21 mouse cellular contexts compared by ENCODE assay signal in genomic region chr10:16601225-16601595, GRCm38 (mm10).
DNase-seq lines count a peak whose midpoint lies in the region; ATAC-seq and TF ChIP-seq lines count a peak whose summit lies in the region.
"Had no signal": no experiment of that assay in that cellular context is flagged by ENCODE, and none has a peak within 500 bp of the region (broad histone marks: within the 10 kb centered on the region; RNA-seq: fewer than 3 reads in every experiment).

No protein-coding gene starts in this region.

- no peak overlapping the region for H3K4me2 ChIP-seq in stomach, embryonic 15.5 days
- H3K4me2 ChIP-seq in stomach, postnatal 0 days (replicated peaks; ENCODE audit: low read depth): no peak overlapping the region
- no peak overlapping the region for H3K4me2 ChIP-seq in liver, embryonic 15.5 days
- H3K4me2 ChIP-seq in hindbrain, embryonic 16.5 days (ENCODE audit: low read length): no peak overlapping the region
- no peak overlapping the region for H3K4me2 ChIP-seq in neural tube, embryonic 15.5 days
- H3K4me2 ChIP-seq: forebrain, embryonic 12.5 days; hindbrain, embryonic 14.5 days; limb, embryonic 12.5 days; lung, embryonic 14.5 days had no signal

- H3K36me3 ChIP-seq in stomach, embryonic 15.5 days: no peaks in the 10 kb centered on the region
- H3K36me3 ChIP-seq in stomach, postnatal 0 days (ENCODE audit: control insufficient read depth, insufficient read depth, low read length): no peaks in the 10 kb centered on the region
- no peaks in the 10 kb centered on the region for H3K36me3 ChIP-seq in liver, embryonic 15.5 days (replicated peaks)
- no peaks in the 10 kb centered on the region for H3K36me3 ChIP-seq in hindbrain, embryonic 16.5 days (ENCODE audit: control insufficient read depth, insufficient read depth, low read length)
- H3K36me3 ChIP-seq in neural tube, embryonic 15.5 days: no peaks in the 10 kb centered on the region
- H3K36me3 ChIP-seq: forebrain, embryonic 12.5 days; limb, embryonic 12.5 days had no signal

- TF ChIP-seq EP300 in stomach, postnatal 0 days (optimal IDR thresholded peaks at IDR 0.05): no peak

- TF ChIP-seq CTCF in stomach, postnatal 0 days (IDR thresholded peaks at IDR 0.05; ENCODE audit: low read depth): no peak

- WGBS in stomach, embryonic 15.5 days: 27% methylated on average over 1 of the region's 1 CpGs
- 33% methylated on average over 1 of the region's 1 CpGs for WGBS in stomach, postnatal 0 days
- WGBS in liver, embryonic 15.5 days (ENCODE audit: insufficient replicate concordance): 31% methylated on average over 1 of the region's 1 CpGs
- WGBS in hindbrain, embryonic 16.5 days: 69% methylated on average over 1 of the region's 1 CpGs
- 79% methylated on average over 1 of the region's 1 CpGs for WGBS in neural tube, embryonic 15.5 days

- DNase-seq in stomach, postnatal 0 days (ENCODE audit: low spot score): no peak
- DNase-seq: adrenal gland, postnatal 36 days; cerebellum, adult 18-20 months; cerebellum, postnatal 36 days; gastrocnemius, adult 2 months; heart, postnatal 36 days; kidney, adult 18-20 months; lung, embryonic 14.5 days; midbrain, embryonic 14.5 days; thymus, adult 2 months had no signal

- no peak overlapping the region for H3K9ac ChIP-seq in stomach, embryonic 15.5 days
- H3K9ac ChIP-seq in stomach, postnatal 0 days (ENCODE audit: low read length): no peak overlapping the region
- no peak overlapping the region for H3K9ac ChIP-seq in liver, embryonic 15.5 days
- no peak overlapping the region for H3K9ac ChIP-seq in hindbrain, embryonic 16.5 days (ENCODE audit: low read depth, low read length)
- H3K9ac ChIP-seq in neural tube, embryonic 15.5 days (replicated peaks): no peak overlapping the region
- H3K9ac ChIP-seq: forebrain, embryonic 12.5 days; hindbrain, embryonic 14.5 days; limb, embryonic 12.5 days; lung, embryonic 14.5 days had no signal

- peak; percentile 39; the same call in 1 of the 2 replicates for ATAC-seq in stomach, embryonic 15.5 days (ENCODE audit: insufficient read depth, low FRiP score, low read depth)
- ATAC-seq in stomach, postnatal 0 days (ENCODE audit: low FRiP score, low TSS enrichment): no peak
- ATAC-seq in erythroid progenitor cell, adult 5-6 weeks (replicated peaks; ENCODE audit: low FRiP score, poor library complexity, severe bottlenecking): peak; percentile 60
- ATAC-seq in liver, embryonic 15.5 days (ENCODE audit: insufficient read depth): peak; percentile 40
- ATAC-seq in hindbrain, embryonic 16.5 days: no peak
- ATAC-seq in neural tube, embryonic 15.5 days (ENCODE audit: low FRiP score): no peak
- ATAC-seq in monocyte, adult 5-6 weeks (replicated peaks; ENCODE audit: insufficient number of reproducible peaks, low FRiP score, low TSS enrichment, poor library complexity, severe bottlenecking): no peak

- H3K9me3 ChIP-seq in stomach, embryonic 15.5 days: no peaks in the 10 kb centered on the region
- no peaks in the 10 kb centered on the region for H3K9me3 ChIP-seq in stomach, postnatal 0 days (ENCODE audit: control insufficient read depth, low read length)
- no peaks in the 10 kb centered on the region for H3K9me3 ChIP-seq in liver, embryonic 15.5 days (replicated peaks)
- no peaks in the 10 kb centered on the region for H3K9me3 ChIP-seq in hindbrain, embryonic 16.5 days (ENCODE audit: control insufficient read depth, low read length)
- H3K9me3 ChIP-seq in neural tube, embryonic 15.5 days (replicated peaks): no peaks in the 10 kb centered on the region
- H3K9me3 ChIP-seq: forebrain, embryonic 12.5 days; limb, embryonic 12.5 days had no signal

- H3K4me3 ChIP-seq in stomach, embryonic 15.5 days (replicated peaks): no peak overlapping the region
- H3K4me3 ChIP-seq in stomach, postnatal 0 days (ENCODE audit: low read depth, low read length): no peak overlapping the region
- H3K4me3 ChIP-seq in liver, embryonic 15.5 days (replicated peaks): no peak overlapping the region
- H3K4me3 ChIP-seq in hindbrain, embryonic 16.5 days (ENCODE audit: low read length): no peak overlapping the region
- H3K4me3 ChIP-seq in neural tube, embryonic 15.5 days (replicated peaks): no peak overlapping the region
- H3K4me3 ChIP-seq: forebrain, embryonic 12.5 days; gastrocnemius, adult 2 months; limb, embryonic 12.5 days had no signal

- no peaks in the 10 kb centered on the region for H3K27me3 ChIP-seq in stomach, embryonic 15.5 days (replicated peaks)
- no peaks in the 10 kb centered on the region for H3K27me3 ChIP-seq in stomach, postnatal 0 days (ENCODE audit: control insufficient read depth, insufficient read depth, low read length)
- no peaks in the 10 kb centered on the region for H3K27me3 ChIP-seq in liver, embryonic 15.5 days
- H3K27me3 ChIP-seq in hindbrain, embryonic 16.5 days (replicated peaks; ENCODE audit: control insufficient read depth, insufficient read depth, low read length): no peaks in the 10 kb centered on the region
- no peaks in the 10 kb centered on the region for H3K27me3 ChIP-seq in neural tube, embryonic 15.5 days (replicated peaks)
- H3K27me3 ChIP-seq: forebrain, embryonic 12.5 days; limb, embryonic 12.5 days had no signal

- H3K27ac ChIP-seq in stomach, embryonic 15.5 days: no peak overlapping the region
- no peak overlapping the region for H3K27ac ChIP-seq in stomach, postnatal 0 days (replicated peaks)
- H3K27ac ChIP-seq in liver, embryonic 15.5 days (replicated peaks): peak overlapping the region; percentile 29; the same call in 1 of the 2 replicates
- no peak overlapping the region for H3K27ac ChIP-seq in hindbrain, embryonic 16.5 days (ENCODE audit: low read depth, low read length)
- H3K27ac ChIP-seq in neural tube, embryonic 15.5 days (replicated peaks): no peak overlapping the region
- H3K27ac ChIP-seq: forebrain, embryonic 12.5 days; gastrocnemius, adult 2 months; hindbrain, embryonic 14.5 days; kidney, postnatal 0 days; limb, embryonic 12.5 days; macrophage had no signal

- H3K4me1 ChIP-seq in stomach, embryonic 15.5 days: no peaks in the 10 kb centered on the region
- no peaks in the 10 kb centered on the region for H3K4me1 ChIP-seq in stomach, postnatal 0 days (replicated peaks; ENCODE audit: control insufficient read depth, insufficient read depth)
- H3K4me1 ChIP-seq in liver, embryonic 15.5 days (replicated peaks): peaks cover 12% of the 10 kb centered on the region
- H3K4me1 ChIP-seq in hindbrain, embryonic 16.5 days (ENCODE audit: control insufficient read depth, insufficient read depth, low read depth, low read length): no peaks in the 10 kb centered on the region
- no peaks in the 10 kb centered on the region for H3K4me1 ChIP-seq in neural tube, embryonic 15.5 days
- H3K4me1 ChIP-seq: forebrain, embryonic 12.5 days; limb, embryonic 12.5 days had no signal

Comparison
In these comparisons a context has a peak if more than half of its experiments do, and no peak if none do; other contexts are left out.
1. ATAC-seq: peak in stomach, embryonic 15.5 days (single experiment), erythroid progenitor cell, adult 5-6 weeks (single experiment) and liver, embryonic 15.5 days (single experiment); none in stomach, postnatal 0 days (single experiment), hindbrain, embryonic 16.5 days (single experiment), neural tube, embryonic 15.5 days (single experiment) and monocyte, adult 5-6 weeks (single experiment).